Mouse (Mus musculus): ENCODE measurements at regions not wholly inside any gene's neighbourhood (a gene's known extent, or its start where the extent isn't known, plus 50 kb on each side); places are given as distances from the start of the nearest gene placed in this dataset.

- no peak for DNase-seq (ENCODE audit: low spot score)
Observed at GRCm38 (mm10) chr2:51566554-51567246, 60.6 kb upstream of the Tas2r134 start.

- DNase-seq (ENCODE audit: low spot score) = peak; percentile 3
Observed at GRCm38 (mm10) chr2:51563881-51564280, 63.4 kb upstream of the Tas2r134 start.

- DNase-seq (ENCODE audit: low spot score) = no peak
Observed at GRCm38 (mm10) chr2:51563240-51563639, 64.1 kb upstream of the Tas2r134 start.

- DNase-seq (ENCODE audit: low spot score) = no peak
Observed at GRCm38 (mm10) chr2:51550863-51551262, 76.4 kb upstream of the Tas2r134 start.

GRCm38 (mm10) chr2:51549125-51549524 lies 78.2 kb upstream of the Tas2r134 start:
- no peak for DNase-seq (ENCODE audit: low spot score)

GRCm38 (mm10) chr2:51546181-51546580 lies 81.1 kb upstream of the Tas2r134 start:
- DNase-seq (ENCODE audit: low spot score) = no peak

- no peak for DNase-seq (ENCODE audit: low spot score)
Observed at GRCm38 (mm10) chr2:51543949-51544348, 83.4 kb upstream of the Tas2r134 start.

- peak; percentile 9 for DNase-seq (ENCODE audit: low spot score)
Observed at GRCm38 (mm10) chr2:51542272-51542671, 85.0 kb upstream of the Tas2r134 start.

GRCm38 (mm10) chr2:51532709-51533414 lies 94.4 kb upstream of the Tas2r134 start:
- DNase-seq (ENCODE audit: low spot score) = no peak

- DNase-seq (ENCODE audit: low spot score) = no peak
Observed at GRCm38 (mm10) chr2:51531106-51531839, 96.0 kb upstream of the Tas2r134 start.

- no peak for DNase-seq (ENCODE audit: low spot score)
Observed at GRCm38 (mm10) chr2:51522766-51523165, 104.5 kb upstream of the Tas2r134 start.

GRCm38 (mm10) chr2:51509220-51510011 lies 117.9 kb upstream of the Tas2r134 start:
- no peak for DNase-seq (ENCODE audit: low spot score)

- no peak for DNase-seq (ENCODE audit: low spot score)
Observed at GRCm38 (mm10) chr2:51497896-51498295, 129.4 kb upstream of the Tas2r134 start.

- DNase-seq (ENCODE audit: low spot score) = no peak
Observed at GRCm38 (mm10) chr2:51473753-51474152, 153.6 kb upstream of the Tas2r134 start.

GRCm38 (mm10) chr2:51467027-51467694 lies 160.2 kb upstream of the Tas2r134 start:
- peak; percentile 5 for DNase-seq (ENCODE audit: low spot score)

- no peak for DNase-seq (ENCODE audit: low spot score)
Observed at GRCm38 (mm10) chr2:51466003-51466402, 161.3 kb upstream of the Tas2r134 start.

- DNase-seq (ENCODE audit: low spot score) = no peak
Observed at GRCm38 (mm10) chr2:51465576-51465975, 161.7 kb upstream of the Tas2r134 start.

- DNase-seq (ENCODE audit: low spot score) = no peak
Observed at GRCm38 (mm10) chr2:51464356-51464755, 163.0 kb upstream of the Tas2r134 start.

GRCm38 (mm10) chr2:51460896-51461295 lies 166.4 kb upstream of the Tas2r134 start:
- DNase-seq (ENCODE audit: low spot score) = no peak

- DNase-seq (ENCODE audit: low spot score) = no peak
Observed at GRCm38 (mm10) chr2:51459486-51459885, 167.8 kb upstream of the Tas2r134 start.

GRCm38 (mm10) chr2:51457717-51458116 lies 169.6 kb upstream of the Tas2r134 start:
- DNase-seq (ENCODE audit: low spot score) = no peak

Data from gastrocnemius, adult 18-20 months (tissue).